Mouse (Mus musculus): ENCODE measurements at regions not wholly inside any gene's neighbourhood (a gene's known extent, or its start where the extent isn't known, plus 50 kb on each side); places are given as distances from the start of the nearest gene placed in this dataset.

- WGBS, result 84% methylated on average over 3 of the region's 3 CpGs
- no peaks in the 10 kb centered on the region for H3K4me1 ChIP-seq
Observed at GRCm38 (mm10) chr2:101206637-101207036, 417.9 kb upstream of the Rag2 start.

GRCm38 (mm10) chr2:101209136-101209535, 415.4 kb upstream of the Rag2 start:
- no peaks in the 10 kb centered on the region for H3K36me3 ChIP-seq
- no peaks in the 10 kb centered on the region for H3K27me3 ChIP-seq
- H3K4me2 ChIP-seq, result no peak overlapping the region
- no peak overlapping the region for H3K9ac ChIP-seq
- WGBS, result 82% methylated on average over 4 of the region's 4 CpGs
- H3K9me3 ChIP-seq, result no peaks in the 10 kb centered on the region
- H3K4me3 ChIP-seq, result no peak overlapping the region
- no peak overlapping the region for H3K27ac ChIP-seq
- ATAC-seq (ENCODE audit: insufficient number of reproducible peaks, insufficient read depth, low FRiP score, low TSS enrichment, low read depth), result no peak
- no peaks in the 10 kb centered on the region for H3K4me1 ChIP-seq

More at GRCm38 (mm10) chr2:101206637-101207036, 417.9 kb upstream of the Rag2 start:
- no peaks in the 10 kb centered on the region for H3K27me3 ChIP-seq
- H3K4me2 ChIP-seq, result no peak overlapping the region
- no peaks in the 10 kb centered on the region for H3K9me3 ChIP-seq
- no peak overlapping the region for H3K4me3 ChIP-seq
- H3K9ac ChIP-seq, result no peak overlapping the region
- ATAC-seq (ENCODE audit: insufficient number of reproducible peaks, insufficient read depth, low FRiP score, low TSS enrichment, low read depth), result no peak
- no peaks in the 10 kb centered on the region for H3K36me3 ChIP-seq
- no peak overlapping the region for H3K27ac ChIP-seq

GRCm38 (mm10) chr2:101220759-101221158, 403.8 kb upstream of the Rag2 start:
- no peak for ATAC-seq (ENCODE audit: insufficient number of reproducible peaks, insufficient read depth, low FRiP score, low TSS enrichment, low read depth)

GRCm38 (mm10) chr2:101242983-101243382, 381.5 kb upstream of the Rag2 start:
- no peak overlapping the region for H3K9ac ChIP-seq
- no peak overlapping the region for H3K27ac ChIP-seq
- no peaks in the 10 kb centered on the region for H3K9me3 ChIP-seq
- H3K36me3 ChIP-seq, result no peaks in the 10 kb centered on the region
- no peak overlapping the region for H3K4me3 ChIP-seq
- H3K4me1 ChIP-seq, result no peaks in the 10 kb centered on the region
- WGBS, result 78% methylated on average over 3 of the region's 3 CpGs
- no peak overlapping the region for H3K4me2 ChIP-seq
- H3K27me3 ChIP-seq, result no peaks in the 10 kb centered on the region
- ATAC-seq (ENCODE audit: insufficient number of reproducible peaks, insufficient read depth, low FRiP score, low TSS enrichment, low read depth), result no peak

More at GRCm38 (mm10) chr2:101220759-101221158, 403.8 kb upstream of the Rag2 start:
- Histone ChIP-seq H3K4me2 (no peak overlapping the region), H3K27me3 (no peaks in the 10 kb centered on the region), H3K9ac (no peak overlapping the region), H3K27ac (no peak overlapping the region), H3K9me3 (no peaks in the 10 kb centered on the region), H3K4me3 (no peak overlapping the region), H3K4me1 (no peaks in the 10 kb centered on the region), H3K36me3 (no peaks in the 10 kb centered on the region)

- Histone ChIP-seq H3K9me3 (no peaks in the 10 kb centered on the region), H3K4me3 (no peak overlapping the region), H3K36me3 (no peaks in the 10 kb centered on the region), H3K27me3 (no peaks in the 10 kb centered on the region), H3K4me2 (no peak overlapping the region), H3K9ac (no peak overlapping the region), H3K27ac (no peak overlapping the region), H3K4me1 (no peaks in the 10 kb centered on the region)
- ATAC-seq (ENCODE audit: insufficient number of reproducible peaks, insufficient read depth, low FRiP score, low TSS enrichment, low read depth), result no peak
- WGBS, result 42% methylated on average over 2 of the region's 2 CpGs
Observed at GRCm38 (mm10) chr2:101247133-101247532, 377.4 kb upstream of the Rag2 start.

- Histone ChIP-seq H3K4me2 (no peak overlapping the region), H3K36me3 (no peaks in the 10 kb centered on the region), H3K4me1 (no peaks in the 10 kb centered on the region), H3K27me3 (no peaks in the 10 kb centered on the region), H3K27ac (no peak overlapping the region), H3K9me3 (no peaks in the 10 kb centered on the region), H3K9ac (no peak overlapping the region), H3K4me3 (no peak overlapping the region)
- no peak for ATAC-seq (ENCODE audit: insufficient number of reproducible peaks, insufficient read depth, low FRiP score, low TSS enrichment, low read depth)
- 80% methylated on average over 3 of the region's 3 CpGs for WGBS
Observed at GRCm38 (mm10) chr2:101252228-101252627, 372.3 kb upstream of the Rag2 start.

GRCm38 (mm10) chr2:101256464-101256863, 368.1 kb upstream of the Rag2 start:
- Histone ChIP-seq H3K27ac (no peak overlapping the region), H3K4me3 (no peak overlapping the region), H3K4me2 (no peak overlapping the region), H3K4me1 (no peaks in the 10 kb centered on the region), H3K36me3 (no peaks in the 10 kb centered on the region), H3K27me3 (no peaks in the 10 kb centered on the region), H3K9me3 (no peaks in the 10 kb centered on the region), H3K9ac (no peak overlapping the region)
- WGBS, result 74% methylated on average over 3 of the region's 3 CpGs
- no peak for ATAC-seq (ENCODE audit: insufficient number of reproducible peaks, insufficient read depth, low FRiP score, low TSS enrichment, low read depth)

- Histone ChIP-seq H3K4me1 (no peaks in the 10 kb centered on the region), H3K4me3 (no peak overlapping the region), H3K4me2 (no peak overlapping the region), H3K9ac (no peak overlapping the region), H3K27me3 (no peaks in the 10 kb centered on the region), H3K9me3 (no peaks in the 10 kb centered on the region), H3K27ac (no peak overlapping the region), H3K36me3 (no peaks in the 10 kb centered on the region)
- WGBS, result 82% methylated on average over 4 of the region's 4 CpGs
- ATAC-seq (ENCODE audit: insufficient number of reproducible peaks, insufficient read depth, low FRiP score, low TSS enrichment, low read depth), result no peak
Observed at GRCm38 (mm10) chr2:101263934-101264333, 360.6 kb upstream of the Rag2 start.

- no peak overlapping the region for H3K4me2 ChIP-seq
- no peaks in the 10 kb centered on the region for H3K9me3 ChIP-seq
- H3K36me3 ChIP-seq, result no peaks in the 10 kb centered on the region
- H3K9ac ChIP-seq, result no peak overlapping the region
- H3K27me3 ChIP-seq, result no peaks in the 10 kb centered on the region
- no peaks in the 10 kb centered on the region for H3K4me1 ChIP-seq
- ATAC-seq (ENCODE audit: insufficient number of reproducible peaks, insufficient read depth, low FRiP score, low TSS enrichment, low read depth), result no peak
- 92% methylated on average over 2 of the region's 2 CpGs for WGBS
- H3K4me3 ChIP-seq, result no peak overlapping the region
- no peak overlapping the region for H3K27ac ChIP-seq
Observed at GRCm38 (mm10) chr2:101266685-101267374, 357.7 kb upstream of the Rag2 start.

- Histone ChIP-seq H3K4me2 (no peak overlapping the region), H3K9me3 (no peaks in the 10 kb centered on the region), H3K27me3 (no peaks in the 10 kb centered on the region), H3K9ac (no peak overlapping the region), H3K27ac (no peak overlapping the region), H3K4me3 (no peak overlapping the region), H3K4me1 (no peaks in the 10 kb centered on the region), H3K36me3 (no peaks in the 10 kb centered on the region)
- WGBS, result 77% methylated on average over 3 of the region's 3 CpGs
- no peak for ATAC-seq (ENCODE audit: insufficient number of reproducible peaks, insufficient read depth, low FRiP score, low TSS enrichment, low read depth)
Observed at GRCm38 (mm10) chr2:101274045-101274664, 350.4 kb upstream of the Rag2 start.

GRCm38 (mm10) chr2:101284886-101285285, 339.6 kb upstream of the Rag2 start:
- Histone ChIP-seq H3K4me2 (no peak overlapping the region), H3K27ac (no peak overlapping the region), H3K27me3 (no peaks in the 10 kb centered on the region), H3K4me1 (peaks cover 3% of the 10 kb centered on the region; the same call in 1 of the 2 replicates), H3K4me3 (no peak overlapping the region), H3K36me3 (no peaks in the 10 kb centered on the region), H3K9me3 (no peaks in the 10 kb centered on the region; the same call in 1 of the 2 replicates), H3K9ac (no peak overlapping the region)
- no peak for ATAC-seq (ENCODE audit: insufficient number of reproducible peaks, insufficient read depth, low FRiP score, low TSS enrichment, low read depth)

- Histone ChIP-seq H3K9ac (no peak overlapping the region), H3K4me3 (no peak overlapping the region), H3K27me3 (no peaks in the 10 kb centered on the region), H3K9me3 (no peaks in the 10 kb centered on the region; the same call in 1 of the 2 replicates), H3K4me2 (no peak overlapping the region), H3K36me3 (no peaks in the 10 kb centered on the region), H3K4me1 (peaks cover 3% of the 10 kb centered on the region; the same call in 1 of the 2 replicates), H3K27ac (no peak overlapping the region)
- WGBS, result 87% methylated on average over 1 of the region's 1 CpGs
- no peak for ATAC-seq (ENCODE audit: insufficient number of reproducible peaks, insufficient read depth, low FRiP score, low TSS enrichment, low read depth)
Observed at GRCm38 (mm10) chr2:101288119-101288518, 336.4 kb upstream of the Rag2 start.
